1 mouse cellular context compared by ENCODE assay signal in the genomic region with DNA sequence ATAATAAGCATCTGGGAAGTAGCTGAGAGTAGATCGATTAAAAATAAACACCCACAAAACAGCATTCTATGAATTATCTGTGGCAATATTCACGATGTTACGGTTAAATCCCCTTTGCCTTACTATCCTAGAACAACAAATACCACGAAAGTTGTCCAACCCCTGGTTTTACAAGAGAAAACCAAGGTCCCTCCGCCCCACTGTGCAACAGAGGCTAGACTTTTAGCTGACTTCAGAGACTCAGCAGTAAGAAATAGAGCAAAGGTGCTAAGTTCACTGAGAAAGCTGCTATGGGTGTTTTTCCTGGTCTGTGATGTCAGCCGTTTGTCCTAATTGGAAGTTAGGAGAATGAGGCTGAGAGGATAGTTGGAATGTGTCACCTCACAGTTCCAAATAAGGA.
TF ChIP-seq lines count a peak whose summit lies in the region.

No protein-coding gene starts in this region.

TF ChIP-seq in ES-E14, 5 proteins besides CTCF, POLR2A, EP300 and RAD21:
- no peak for TF ChIP-seq ZNF384 (IDR thresholded peaks at IDR 0.05; ENCODE audit: low read depth, low read length)
- TF ChIP-seq ZC3H11A (IDR thresholded peaks at IDR 0.05; ENCODE audit: borderline replicate concordance, low read depth, low read length), result no peak
- no peak for TF ChIP-seq CHD2 (IDR thresholded peaks at IDR 0.05; ENCODE audit: low read depth, low read length)
- no peak for TF ChIP-seq MAFK (IDR thresholded peaks at IDR 0.05; ENCODE audit: insufficient read depth, low read depth, low read length)
- no peak for TF ChIP-seq HCFC1 (IDR thresholded peaks at IDR 0.05; ENCODE audit: borderline replicate concordance, insufficient read depth, low read length)
TF ChIP-seq in ES-E14: peak in this region for 0.
